Mouse (Mus musculus) liver, embryonic 14.5 days (tissue): Measurements from ENCODE around the gene Gab2. TPM values are rescaled to one million over a fixed set of nuclear protein-coding genes. Genes with fewer than 3 reads are reported as not detected.

ENCODE experiments used
- ATAC-seq: fragments of 200-750 bp; cut with Nextera tagmentation; 2 replicates; pipeline ENCODE4 v1.8.0; 2017; ENCODE audit warnings: moderate number of reproducible peaks, mild to moderate bottlenecking, moderate library complexity; ENCODE audit not compliant: insufficient read depth
- DNase-seq, 3 experiments: peaks; one replicate each; pipeline ENCODE4 v3.0.0-alpha.2; 2012 to 2013; ENCODE audit warnings: low read depth in 3 of 3, low spot score in 3 of 3
- H3K27ac ChIP-seq: fragments of 300-500 bp; sonication (generic); 2 replicates; pipeline ENCODE4 v1.5.1; 2014; ENCODE audit warnings: moderate library complexity, mild to moderate bottlenecking, control low read depth, inconsistent platforms
- H3K27me3 ChIP-seq: fragments of 300-500 bp; sonication (generic); 2 replicates; pipeline ENCODE4 v1.6.1; 2014; ENCODE audit warnings: mild to moderate bottlenecking, low read length, moderate library complexity; ENCODE audit not compliant: control insufficient read depth, insufficient read depth
- H3K36me3 ChIP-seq: fragments of 300-500 bp; sonication (generic); replicated peaks from 2 replicates; pipeline ENCODE4 v1.6.1; 2014; ENCODE audit warnings: low read depth; ENCODE audit not compliant: control insufficient read depth, insufficient read depth
- H3K4me1 ChIP-seq, 2 experiments: fragments of 200-500 bp in 1 of 2; fragments of 300-500 bp in 1 of 2; sonication (generic) in 1 of 2; replicated peaks; 2 replicates each; pipeline ENCODE4 v1.6.1; 2012 to 2014; ENCODE audit warnings: antibody characterized with exemption in 1 of 2, inconsistent platforms in 1 of 2, low read length in 1 of 2; ENCODE audit not compliant: control insufficient read depth in 2 of 2, insufficient read depth in 2 of 2
- H3K4me2 ChIP-seq: fragments of 300-500 bp; sonication (generic); 2 replicates; pipeline ENCODE4 v1.6.1; 2014; ENCODE audit warnings: low read depth, mild to moderate bottlenecking, control low read depth, moderate library complexity
- H3K4me3 ChIP-seq, 2 experiments: fragments of 200-500 bp in 1 of 2; fragments of 300-500 bp in 1 of 2; sonication (generic) in 1 of 2; 2 replicates each; pipeline ENCODE4 v1.5.1; 2012 to 2014; ENCODE audit warnings: low read depth in 2 of 2, low read length in 2 of 2, mild to moderate bottlenecking in 2 of 2, control low read depth in 1 of 2, inconsistent platforms in 1 of 2, moderate library complexity in 1 of 2; ENCODE audit not compliant: insufficient read depth in 1 of 2
- H3K9ac ChIP-seq: fragments of 300-500 bp; sonication (generic); replicated peaks from 2 replicates; pipeline ENCODE4 v1.6.1; 2014; ENCODE audit warnings: mild to moderate bottlenecking, control low read depth, moderate library complexity
- H3K9me3 ChIP-seq: fragments of 300-500 bp; sonication (generic); 2 replicates; pipeline ENCODE4 v1.6.1; 2016; ENCODE audit warnings: low read length, mixed read lengths; ENCODE audit not compliant: control insufficient read depth
- CTCF ChIP-seq: IDR thresholded peaks from 2 replicates; pipeline ENCODE4 v1.5.1; 2016; ENCODE audit warnings: antibody characterized with exemption, low read depth, control low read depth
- EP300 ChIP-seq: IDR thresholded peaks from 2 replicates; pipeline ENCODE4 v1.6.1; 2016; ENCODE audit warnings: antibody characterized with exemption, low read depth
- WGBS: fragments of 180-500 bp; shearing (Covaris S2); extraction: QIAGEN DNeasy Blood & Tissue Kit; methylation state at CpG from one replicate; pipeline ENCODE4 v1.1.7; 2014; ENCODE audit not compliant: insufficient replicate concordance; 5-methylcytosine and 5-hydroxymethylcytosine counted together
- polyA plus RNA-seq, 2 experiments: library from polyadenylated mRNA; depleted of rRNA in 1 of 2; stranded (reverse) in 1 of 2; unstranded in 1 of 2; fragments of >200 nt; fragmentation: Nextera tagmentation in 1 of 2; extraction: Ambion mirVana in 1 of 2; gene quantifications; 2 replicates each; pipeline versions ENCODE4 v1.2.1 to v1.2.3; 2012 to 2014

The Gab2 gene
- polyA plus RNA-seq, 2 experiments, result 1.9 to 2.4 TPM

DNA sequence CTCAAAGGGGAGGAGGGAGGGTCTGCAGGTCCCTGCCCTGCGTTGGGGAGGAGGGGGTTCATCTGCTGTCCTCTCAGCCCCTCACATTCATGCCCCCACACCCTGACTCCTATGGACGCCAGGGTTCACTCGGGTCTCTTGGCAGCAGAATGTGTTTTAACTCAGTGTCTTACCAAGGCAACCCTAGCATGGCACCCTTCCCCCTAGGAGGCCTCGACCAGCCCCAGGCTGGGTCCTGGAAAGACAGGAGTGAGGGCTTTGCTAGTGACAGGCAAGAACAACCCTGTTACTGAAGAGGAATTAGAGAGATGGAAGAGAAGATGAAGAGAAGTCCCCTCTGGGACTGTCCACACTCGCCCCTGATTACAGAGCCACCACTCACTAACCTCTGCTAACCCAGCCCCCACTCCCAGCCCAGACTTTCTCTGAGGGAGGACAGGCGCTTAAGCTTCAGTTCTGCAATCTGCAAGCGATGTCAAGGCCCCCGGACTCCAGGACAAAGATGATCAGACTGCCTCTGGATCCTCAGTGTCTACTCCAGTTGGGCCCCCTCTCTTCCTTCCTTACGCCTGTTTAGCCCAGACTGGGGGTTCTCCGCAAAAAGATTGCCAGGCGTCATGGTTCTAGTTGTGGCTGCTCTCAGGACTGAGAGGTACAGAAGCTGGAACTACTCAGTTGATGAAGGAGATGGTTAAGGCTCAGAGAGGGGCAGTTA lies 249.7 kb downstream of the Gab2 start:
- no peaks in the 10 kb centered on the region for H3K36me3 ChIP-seq
- WGBS, result 56% methylated on average over 11 of the region's 11 CpGs

DNA sequence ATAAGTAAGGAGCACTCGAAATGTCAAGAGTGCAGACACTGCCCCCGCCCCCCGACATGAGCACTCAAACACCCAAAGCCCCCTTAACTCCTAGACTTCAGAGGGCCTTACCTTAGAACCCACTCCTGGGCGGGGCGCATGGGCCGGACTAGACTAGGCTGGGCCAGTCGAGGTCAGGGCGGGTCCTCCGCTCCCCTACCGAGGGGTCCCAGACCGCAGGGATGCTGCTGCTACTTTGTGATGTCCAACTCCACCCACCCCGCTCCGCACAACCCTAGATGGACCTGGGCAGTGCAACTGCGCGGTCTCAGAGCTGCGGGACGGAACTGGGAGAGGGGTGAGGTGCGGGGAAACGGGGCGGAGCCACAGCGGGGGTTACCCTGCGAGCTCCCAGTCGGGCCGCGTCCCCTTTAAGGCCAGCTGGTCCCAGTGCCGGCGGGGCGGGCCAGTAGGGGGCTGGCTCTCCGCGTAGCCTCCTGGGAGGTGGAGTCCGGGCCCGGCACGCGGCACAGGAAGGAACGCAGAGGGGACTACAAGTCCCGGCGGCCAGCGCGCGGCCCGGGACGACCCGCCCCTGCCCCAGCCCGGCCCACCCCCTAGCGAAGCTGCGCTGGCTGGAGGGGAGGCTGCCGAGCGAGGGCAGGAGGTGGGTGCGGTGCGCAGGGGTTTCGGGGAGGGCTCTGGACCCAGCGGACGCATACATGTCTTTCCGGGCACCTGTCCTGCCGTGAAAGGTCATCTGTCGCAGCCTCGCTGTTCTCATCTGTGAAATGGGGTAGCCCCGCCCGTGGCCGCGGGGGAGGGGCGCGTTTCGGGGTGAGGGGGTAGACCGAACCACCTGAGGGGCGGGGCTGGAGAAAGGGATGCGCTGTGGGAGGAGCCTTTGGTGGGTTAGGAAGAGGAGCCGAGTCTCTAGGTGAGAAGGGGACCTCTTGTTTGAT lies 250.6 kb downstream of the Gab2 start, which contains the start of the genes Usp35 and Kctd21:
Usp35 (minus strand) TSS at position 295 of the 941 bp plus-strand sequence.
Kctd21 (plus strand) TSS at position 602 of the 941 bp plus-strand sequence.
- H3K9ac ChIP-seq, result peak within 1 kb of the TSS; percentile 70
- 1% methylated on average over 65 of the region's 68 CpGs for WGBS
- no peak for TF ChIP-seq EP300
- peak; percentile 46 for TF ChIP-seq CTCF
- ATAC-seq (peak; percentile 99), DNase-seq (peak; percentile 73 to 81 (median 76))
- H3K27me3 ChIP-seq, result no peaks in the 10 kb centered on the region
- H3K36me3 ChIP-seq, result no peaks in the 10 kb centered on the region
- peaks cover 5 to 9% of the 10 kb centered on the region in 2 experiments for H3K4me1 ChIP-seq
- peak within 1 kb of the TSS; percentile 95 for H3K4me2 ChIP-seq
- no peak within 1 kb of the TSS for H3K27ac ChIP-seq
- peak within 1 kb of the TSS; percentile 81 to 86 for H3K4me3 ChIP-seq
- H3K9me3 ChIP-seq, result no peaks in the 10 kb centered on the region

More for the DNA sequence above, 249.7 kb downstream of the Gab2 start:
- no peak for DNase-seq
- Histone ChIP-seq H3K27ac (no peak overlapping the region), H3K4me2 (peak overlapping the region; percentile 95), H3K27me3 (peaks cover 9% of the 10 kb centered on the region), H3K9me3 (no peaks in the 10 kb centered on the region), H3K4me1 (peaks cover 5 to 9% of the 10 kb centered on the region in 2 experiments), H3K9ac (no peak overlapping the region), H3K4me3 (peak overlapping the region; percentile 81 to 86; a peak in 3 of 4 replicates)
- ATAC-seq, result no peak
- TF ChIP-seq EP300, result no peak
- TF ChIP-seq CTCF, result no peak

DNA sequence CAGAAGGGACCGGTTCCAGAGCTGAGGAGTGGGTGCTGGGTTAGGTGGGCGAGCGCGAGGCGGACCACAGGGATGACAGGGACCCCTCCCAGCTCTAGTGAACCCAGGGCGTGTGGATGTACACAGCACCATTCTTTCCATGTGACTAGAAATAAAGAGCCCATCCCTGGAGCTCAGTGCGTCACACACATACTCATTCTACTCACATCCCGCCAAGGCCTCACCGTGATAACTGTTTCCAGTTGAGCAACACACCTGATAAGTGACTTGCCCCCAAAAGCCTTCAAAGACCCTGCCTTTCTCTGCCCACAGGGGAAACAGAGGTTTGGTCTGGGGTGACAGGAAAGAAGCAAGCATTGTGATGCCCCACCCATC lies 251.3 kb downstream of the Gab2 start:
- ATAC-seq (peak; percentile 3; the same call in 1 of the 2 replicates), DNase-seq (no peak)
- no peaks in the 10 kb centered on the region for H3K36me3 ChIP-seq
- H3K4me3 ChIP-seq, result peak overlapping the region; percentile 81 to 85
- H3K4me1 ChIP-seq, result peaks cover 5 to 9% of the 10 kb centered on the region in 2 experiments
- peak overlapping the region; percentile 70 for H3K9ac ChIP-seq
- no peak for TF ChIP-seq CTCF
- TF ChIP-seq EP300, result no peak
- H3K9me3 ChIP-seq, result no peaks in the 10 kb centered on the region
- no peaks in the 10 kb centered on the region for H3K27me3 ChIP-seq
- no peak overlapping the region for H3K27ac ChIP-seq
- peak overlapping the region; percentile 95 for H3K4me2 ChIP-seq
- WGBS, result 3% methylated on average over 9 of the region's 9 CpGs

DNA sequence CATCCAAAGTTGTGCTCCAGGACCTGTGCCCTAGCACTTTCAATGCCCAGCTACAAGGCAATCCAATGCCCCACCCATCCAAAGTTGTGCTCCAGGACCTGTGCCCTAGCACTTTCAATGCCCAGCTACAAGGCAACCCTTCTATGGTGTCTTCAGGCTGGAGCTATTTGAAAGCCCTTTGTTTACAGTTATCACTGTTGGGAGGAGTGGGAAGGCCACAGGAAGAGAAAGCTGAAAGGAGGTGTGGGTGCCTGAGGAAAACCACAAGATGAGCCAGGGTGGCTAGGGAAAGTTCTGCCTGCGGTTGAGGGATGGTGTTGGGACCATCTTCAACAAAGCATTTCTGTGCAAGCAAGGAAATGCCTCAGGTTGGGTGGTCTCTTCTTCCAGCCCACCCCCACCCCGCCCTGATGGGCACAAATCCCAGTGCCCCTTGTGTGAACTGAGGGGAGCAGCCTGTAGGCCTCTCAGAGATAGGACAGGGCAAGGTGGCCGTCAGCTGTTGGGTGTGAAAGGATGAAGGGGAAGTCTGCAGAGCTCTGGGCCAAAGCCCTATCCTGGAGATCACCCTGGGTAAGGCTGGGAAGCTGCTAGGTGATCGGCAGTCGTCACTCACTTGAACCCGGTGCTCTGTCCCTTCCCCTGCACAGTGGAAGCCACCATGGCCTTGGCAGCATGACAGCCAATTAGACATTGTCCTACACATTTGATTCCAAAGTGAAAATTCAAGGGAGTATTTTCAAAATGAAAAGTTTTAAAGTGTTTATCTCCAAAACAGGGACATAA lies 251.9 kb downstream of the Gab2 start:
- 48% methylated on average over 6 of the region's 6 CpGs for WGBS
- ATAC-seq (no peak), DNase-seq (no peak)
- no peak overlapping the region for H3K27ac ChIP-seq
- H3K4me3 ChIP-seq, result peak overlapping the region in 1 of 2 experiments; percentile 81; a peak in 2 of 4 replicates
- TF ChIP-seq CTCF (no peak), EP300 (no peak)
- no peaks in the 10 kb centered on the region for H3K9me3 ChIP-seq
- no peak overlapping the region for H3K9ac ChIP-seq
- H3K4me1 ChIP-seq, result peaks cover 5 to 12% of the 10 kb centered on the region in 2 experiments
- H3K4me2 ChIP-seq, result peak overlapping the region; percentile 95
- no peaks in the 10 kb centered on the region for H3K36me3 ChIP-seq
- no peaks in the 10 kb centered on the region for H3K27me3 ChIP-seq
